In genomic region chr12:49401796-49402130, GRCm38 (mm10) we compare ENCODE assay signal across 8 mouse cellular contexts. TPM values are rescaled to one million over a fixed set of nuclear protein-coding genes. Genes with fewer than 3 reads are reported as not detected.
DNase-seq lines count a peak whose midpoint lies in the region; ATAC-seq and TF ChIP-seq lines count a peak whose summit lies in the region.

No protein-coding gene starts in this region.

- H3K4me2 ChIP-seq in lung, postnatal 0 days (replicated peaks; ENCODE audit: low read depth, low read length): peak overlapping the region; percentile 60
- peak overlapping the region; percentile 78 for H3K4me2 ChIP-seq in limb, embryonic 11.5 days (ENCODE audit: low read depth, severe bottlenecking)
- peak overlapping the region; percentile 74 for H3K4me2 ChIP-seq in stomach, embryonic 16.5 days (ENCODE audit: low read depth, low read length)

- no peak for TF ChIP-seq EP300 in lung, postnatal 0 days (IDR thresholded peaks at IDR 0.05)

- ATAC-seq in lung, postnatal 0 days: no peak
- ATAC-seq in limb, embryonic 11.5 days (ENCODE audit: insufficient number of reproducible peaks, low FRiP score, low TSS enrichment, low read depth): no peak
- no peak for ATAC-seq in stomach, embryonic 16.5 days (ENCODE audit: insufficient read depth, low FRiP score)

- H3K27ac ChIP-seq in lung, postnatal 0 days (ENCODE audit: low read length): no peak overlapping the region
- H3K27ac ChIP-seq in limb, embryonic 11.5 days (replicated peaks; ENCODE audit: low read depth, low read length): no peak overlapping the region
- H3K27ac ChIP-seq in stomach, embryonic 16.5 days (ENCODE audit: low read length): no peak overlapping the region

- H3K4me3 ChIP-seq in lung, postnatal 0 days (ENCODE audit: low read depth, low read length): peak overlapping the region; percentile 31
- peak overlapping the region; percentile 34 for H3K4me3 ChIP-seq in limb, embryonic 11.5 days (ENCODE audit: low read depth, low read length)
- peak overlapping the region; percentile 46 for H3K4me3 ChIP-seq in stomach, embryonic 16.5 days (replicated peaks; ENCODE audit: low read length)

- no peak for TF ChIP-seq CTCF in lung, postnatal 0 days (IDR thresholded peaks at IDR 0.05)

- H3K4me1 ChIP-seq in lung, postnatal 0 days (ENCODE audit: insufficient read depth, low read depth, low read length): peaks cover 6% of the 10 kb centered on the region; the same call in 1 of the 2 replicates
- H3K4me1 ChIP-seq in limb, embryonic 11.5 days (ENCODE audit: control insufficient read depth, insufficient read depth, low read length): 0 out of 2 replicates have a peak, but pooled peaks cover 2% of the 10 kb centered on the region
- H3K4me1 ChIP-seq in stomach, embryonic 16.5 days (ENCODE audit: control insufficient read depth, insufficient read depth, low read length): peaks cover 4% of the 10 kb centered on the region

- no peaks in the 10 kb centered on the region for H3K36me3 ChIP-seq in lung, postnatal 0 days (ENCODE audit: insufficient read depth, low read length)
- no peaks in the 10 kb centered on the region for H3K36me3 ChIP-seq in limb, embryonic 11.5 days (ENCODE audit: control insufficient read depth, insufficient read depth, low read length)
- no peaks in the 10 kb centered on the region for H3K36me3 ChIP-seq in stomach, embryonic 16.5 days (ENCODE audit: control insufficient read depth, insufficient read depth, low read length)

- H3K9ac ChIP-seq in lung, postnatal 0 days (replicated peaks; ENCODE audit: low read depth): no peak overlapping the region
- no peak overlapping the region for H3K9ac ChIP-seq in limb, embryonic 11.5 days (ENCODE audit: low read length)
- H3K9ac ChIP-seq in stomach, embryonic 16.5 days (ENCODE audit: low read length): no peak overlapping the region

- H3K27me3 ChIP-seq in lung, postnatal 0 days (replicated peaks; ENCODE audit: insufficient read depth, low read length): peaks cover 45% of the 10 kb centered on the region
- H3K27me3 ChIP-seq in limb, embryonic 11.5 days (ENCODE audit: control insufficient read depth, insufficient read depth, low read length): peaks cover 47% of the 10 kb centered on the region
- peaks cover 50% of the 10 kb centered on the region for H3K27me3 ChIP-seq in stomach, embryonic 16.5 days (ENCODE audit: control insufficient read depth, insufficient read depth, low read length)

- peak; percentile 27 for DNase-seq in embryo, embryonic 11 days
- DNase-seq in embryo, embryonic 9.5 days (ENCODE audit: extremely low spot score): no peak
- DNase-seq in lung, postnatal 0 days (ENCODE audit: low spot score): no peak
- DNase-seq in lung, adult 18-20 months: no peak
- no peak for DNase-seq in limb, embryonic 11.5 days (ENCODE audit: low spot score)
- no peak for DNase-seq in layer of hippocampus, adult 11-12 months (ENCODE audit: low spot score)
- DNase-seq in frontal cortex, adult 2 months (ENCODE audit: extremely low spot score in 1 of 2, low spot score in 1 of 2): no peak

- H3K9me3 ChIP-seq in lung, postnatal 0 days (ENCODE audit: low read length): no peaks in the 10 kb centered on the region
- no peaks in the 10 kb centered on the region for H3K9me3 ChIP-seq in limb, embryonic 11.5 days (ENCODE audit: control insufficient read depth, low read length)
- no peaks in the 10 kb centered on the region for H3K9me3 ChIP-seq in stomach, embryonic 16.5 days (replicated peaks; ENCODE audit: control insufficient read depth, low read length)

- 1% methylated on average over 5 of the region's 5 CpGs for WGBS in lung, postnatal 0 days
- 0% methylated on average over 5 of the region's 5 CpGs for whole genome bisulfite sequencing in limb, embryonic 11.5 days
- WGBS in stomach, embryonic 16.5 days: under 1% methylated on average over 5 of the region's 5 CpGs

RNA-seq across cellular contexts. Expression of gene Gm43517, which starts 16.8 kb away (rescaled TPM):
- not detected in 2 replicates for polyA plus RNA-seq in lung, postnatal 0 days (2015; fragmentation: Nextera tagmentation; extraction: Ambion mirVana)
- not detected in 2 replicates for polyA plus RNA-seq in limb, embryonic 11.5 days (2014; fragmentation: Nextera tagmentation; extraction: Ambion mirVana)
- polyA plus RNA-seq in stomach, embryonic 16.5 days (2015; fragmentation: Nextera tagmentation; extraction: Ambion mirVana): not detected in 2 replicates
- polyA plus RNA-seq in frontal cortex, adult 2 months (2012; rRNA removed): 1.6 and 1.7 TPM in 2 replicates

RNA-seq across cellular contexts. Expression of gene Foxg1, which starts 19.3 kb away (rescaled TPM):
- polyA plus RNA-seq in lung, postnatal 0 days (2015; fragmentation: Nextera tagmentation; extraction: Ambion mirVana): not detected in 2 replicates
- polyA plus RNA-seq in limb, embryonic 11.5 days (2014; fragmentation: Nextera tagmentation; extraction: Ambion mirVana): not detected in 2 replicates
- polyA plus RNA-seq in stomach, embryonic 16.5 days (2015; fragmentation: Nextera tagmentation; extraction: Ambion mirVana): 0.10 TPM in 1 of 2 replicates, not detected in the other
- polyA plus RNA-seq in frontal cortex, adult 2 months (2012; rRNA removed): 68.4 and 69.9 TPM in 2 replicates

Comparison
In these comparisons a context has a peak if more than half of its experiments do, and no peak if none do; other contexts are left out.
1. RNA of gene Foxg1, which starts 19.3 kb away (polyA plus RNA-seq): 68.4 to 69.9 TPM in frontal cortex, adult 2 months; 0.10 TPM in stomach, embryonic 16.5 days, not detected in lung, postnatal 0 days and not detected in limb, embryonic 11.5 days; every median in the first group is over 10 times any median in the second.
2. Peak in every context shown above with its lines, with median percentiles within 50 percentile points of each other: H3K4me2 ChIP-seq and H3K4me3 ChIP-seq.